In the genomic region with DNA sequence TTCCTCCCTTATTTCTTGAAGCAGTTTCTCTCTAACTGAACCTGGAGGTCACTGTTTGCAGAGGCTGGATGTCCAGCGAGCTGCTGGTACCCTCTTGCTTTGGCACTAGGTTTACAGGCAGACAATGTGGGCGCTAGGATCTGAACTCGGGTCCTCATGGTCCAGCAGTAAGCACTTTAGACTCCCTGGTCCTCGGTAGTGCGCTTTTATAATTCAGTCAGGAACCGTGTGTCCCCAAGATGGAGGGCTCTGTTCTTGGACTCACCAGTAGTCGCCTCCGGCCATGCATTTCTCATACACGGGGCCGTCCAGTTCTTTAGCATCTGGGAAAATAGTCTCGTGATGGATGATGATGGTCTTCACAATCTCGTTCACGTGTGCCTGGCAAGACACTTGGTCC, we compare ENCODE assay signal across 25 mouse cellular contexts.
"Had no signal": no experiment of that assay in that cellular context is flagged by ENCODE, and none has a peak within 500 bp of the region (broad histone marks: within the 10 kb centered on the region; RNA-seq: fewer than 3 reads in every experiment).

No protein-coding gene starts in this region.

- H3K36me3 ChIP-seq: liver, embryonic 12.5 days had no signal

- H3K27me3 ChIP-seq: heart, embryonic 13.5 days; heart, embryonic 15.5 days; hindbrain, embryonic 12.5 days; intestine, embryonic 15.5 days; limb, embryonic 13.5 days; limb, embryonic 15.5 days; liver, embryonic 12.5 days had no signal

- H3K4me2 ChIP-seq: heart, embryonic 11.5 days; heart, embryonic 13.5 days; heart, embryonic 15.5 days; hindbrain, embryonic 12.5 days; hindbrain, embryonic 14.5 days; intestine, embryonic 15.5 days; limb, embryonic 13.5 days; limb, embryonic 15.5 days; liver, embryonic 12.5 days had no signal

- ATAC-seq: hindbrain, embryonic 16.5 days; inflammation-experienced regulatory T-cells, adult 6 months; intestine, embryonic 15.5 days; intestine, postnatal 0 days; liver, embryonic 12.5 days had no signal

- H3K4me1 ChIP-seq: intestine, embryonic 15.5 days; limb, embryonic 13.5 days; limb, embryonic 15.5 days; liver, embryonic 12.5 days had no signal

- H3K4me3 ChIP-seq: gastrocnemius, adult 2 months; heart, adult 2 months; heart, embryonic 13.5 days; heart, embryonic 15.5 days; hindbrain, embryonic 10.5 days; hindbrain, embryonic 12.5 days; intestine, embryonic 15.5 days; layer of hippocampus, adult 2 months; left cerebral cortex, adult 2 months; limb, embryonic 13.5 days; limb, embryonic 15.5 days; liver, embryonic 12.5 days had no signal

- DNase-seq: gastrocnemius, adult 2 months; gastrocnemius, postnatal 10 days; gastrocnemius, postnatal 25 days; heart, adult 2 months; heart, postnatal 4 days; kidney, adult 18-20 months; kidney, adult 8-10 months; kidney, postnatal 10 days; kidney, postnatal 4 days had no signal

- H3K9me3 ChIP-seq: heart, embryonic 13.5 days; heart, embryonic 15.5 days; hindbrain, embryonic 10.5 days; hindbrain, embryonic 12.5 days; intestine, embryonic 15.5 days; limb, embryonic 13.5 days; limb, embryonic 15.5 days; liver, embryonic 12.5 days had no signal

- H3K27ac ChIP-seq: gastrocnemius, adult 2 months; heart, adult 2 months; heart, embryonic 13.5 days; heart, embryonic 15.5 days; hindbrain, embryonic 10.5 days; hindbrain, embryonic 12.5 days; hindbrain, embryonic 14.5 days; intestine, embryonic 15.5 days; layer of hippocampus, adult 2 months; left cerebral cortex, adult 2 months; limb, embryonic 13.5 days; limb, embryonic 15.5 days; liver, embryonic 12.5 days; liver, embryonic 14.5 days had no signal

- H3K9ac ChIP-seq: heart, embryonic 13.5 days; heart, embryonic 15.5 days; hindbrain, embryonic 12.5 days; hindbrain, embryonic 14.5 days; intestine, embryonic 15.5 days; limb, embryonic 13.5 days; limb, embryonic 15.5 days; liver, embryonic 12.5 days; liver, embryonic 14.5 days had no signal
